25 mouse cellular contexts compared by ENCODE assay signal in genomic region chr9:103386573-103386972, GRCm38 (mm10). TPM values are rescaled to one million over a fixed set of nuclear protein-coding genes. Genes with fewer than 3 reads are reported as not detected.
DNase-seq lines count a peak whose midpoint lies in the region; ATAC-seq and TF ChIP-seq lines count a peak whose summit lies in the region.
"Had no signal": no experiment of that assay in that cellular context is flagged by ENCODE, and none has a peak within 500 bp of the region (broad histone marks: within the 10 kb centered on the region; RNA-seq: fewer than 3 reads in every experiment).

No protein-coding gene starts in this region.

- H3K27ac ChIP-seq in hindbrain, embryonic 12.5 days = 0 out of 2 replicates have a peak overlapping the region, but pooled peaks have one; percentile 23
- no peak overlapping the region for H3K27ac ChIP-seq in hindbrain, embryonic 16.5 days (ENCODE audit: low read depth, low read length)
- H3K27ac ChIP-seq in midbrain, embryonic 11.5 days (ENCODE audit: low read depth, low read length) = no peak overlapping the region
- H3K27ac ChIP-seq in midbrain, embryonic 16.5 days (ENCODE audit: low read length) = no peak overlapping the region
- peak overlapping the region; percentile 28; the same call in 1 of the 2 replicates for H3K27ac ChIP-seq in limb, embryonic 14.5 days (replicated peaks; ENCODE audit: low read depth, low read length)
- H3K27ac ChIP-seq: layer of hippocampus, adult 2 months; liver, embryonic 12.5 days; stomach, postnatal 0 days had no signal

- 36% methylated on average over 5 of the region's 5 CpGs for WGBS in hindbrain, embryonic 12.5 days
- 52% methylated on average over 5 of the region's 5 CpGs for WGBS in hindbrain, embryonic 16.5 days
- 66% methylated on average over 5 of the region's 5 CpGs for WGBS in midbrain, embryonic 11.5 days
- WGBS in midbrain, embryonic 16.5 days = 42% methylated on average over 5 of the region's 5 CpGs
- WGBS in limb, embryonic 14.5 days = 13% methylated on average over 5 of the region's 5 CpGs

- H3K4me2 ChIP-seq in hindbrain, embryonic 12.5 days (replicated peaks) = no peak overlapping the region
- H3K4me2 ChIP-seq in hindbrain, embryonic 16.5 days (ENCODE audit: low read length) = no peak overlapping the region
- no peak overlapping the region for H3K4me2 ChIP-seq in midbrain, embryonic 11.5 days
- no peak overlapping the region for H3K4me2 ChIP-seq in midbrain, embryonic 16.5 days (ENCODE audit: low read length)
- peak overlapping the region; percentile 4; the same call in 1 of the 2 replicates for H3K4me2 ChIP-seq in limb, embryonic 14.5 days (replicated peaks; ENCODE audit: low read depth, low read length, severe bottlenecking)
- H3K4me2 ChIP-seq: embryonic facial prominence, embryonic 13.5 days; liver, embryonic 12.5 days had no signal

- H3K9ac ChIP-seq in hindbrain, embryonic 12.5 days = no peak overlapping the region
- H3K9ac ChIP-seq in hindbrain, embryonic 16.5 days (ENCODE audit: low read depth, low read length) = no peak overlapping the region
- no peak overlapping the region for H3K9ac ChIP-seq in midbrain, embryonic 11.5 days (ENCODE audit: low read length)
- no peak overlapping the region for H3K9ac ChIP-seq in midbrain, embryonic 16.5 days (ENCODE audit: low read depth, low read length)
- H3K9ac ChIP-seq in limb, embryonic 14.5 days (ENCODE audit: low read depth, low read length, severe bottlenecking) = no peak overlapping the region
- H3K9ac ChIP-seq: embryonic facial prominence, embryonic 13.5 days; forebrain, postnatal 0 days; liver, embryonic 12.5 days had no signal

- peaks cover 7% of the 10 kb centered on the region for H3K4me1 ChIP-seq in hindbrain, embryonic 12.5 days
- H3K4me1 ChIP-seq in hindbrain, embryonic 16.5 days (ENCODE audit: control insufficient read depth, insufficient read depth, low read depth, low read length) = no peaks in the 10 kb centered on the region
- H3K4me1 ChIP-seq in midbrain, embryonic 11.5 days (ENCODE audit: control insufficient read depth, insufficient read depth, low read length) = peaks cover 3% of the 10 kb centered on the region
- H3K4me1 ChIP-seq in midbrain, embryonic 16.5 days (ENCODE audit: control insufficient read depth, insufficient read depth, low read length) = no peaks in the 10 kb centered on the region
- H3K4me1 ChIP-seq in limb, embryonic 14.5 days (ENCODE audit: control insufficient read depth, insufficient read depth, low read length) = peaks cover 12% of the 10 kb centered on the region
- H3K4me1 ChIP-seq: liver, embryonic 12.5 days had no signal

- H3K27me3 ChIP-seq in hindbrain, embryonic 12.5 days = no peaks in the 10 kb centered on the region
- no peaks in the 10 kb centered on the region for H3K27me3 ChIP-seq in hindbrain, embryonic 16.5 days (replicated peaks; ENCODE audit: control insufficient read depth, insufficient read depth, low read length)
- no peaks in the 10 kb centered on the region for H3K27me3 ChIP-seq in midbrain, embryonic 11.5 days (ENCODE audit: control insufficient read depth, insufficient read depth, low read length)
- H3K27me3 ChIP-seq in midbrain, embryonic 16.5 days (ENCODE audit: control insufficient read depth, insufficient read depth, low read depth, low read length) = no peaks in the 10 kb centered on the region
- no peaks in the 10 kb centered on the region for H3K27me3 ChIP-seq in limb, embryonic 14.5 days (ENCODE audit: control insufficient read depth, insufficient read depth, low read length)
- H3K27me3 ChIP-seq: embryonic facial prominence, embryonic 13.5 days; liver, embryonic 12.5 days had no signal

- H3K4me3 ChIP-seq in hindbrain, embryonic 12.5 days = no peak overlapping the region
- H3K4me3 ChIP-seq in hindbrain, embryonic 16.5 days (ENCODE audit: low read length) = no peak overlapping the region
- H3K4me3 ChIP-seq in midbrain, embryonic 11.5 days (ENCODE audit: low read depth, low read length) = no peak overlapping the region
- H3K4me3 ChIP-seq in midbrain, embryonic 16.5 days (ENCODE audit: low read depth, low read length) = no peak overlapping the region
- H3K4me3 ChIP-seq in limb, embryonic 14.5 days (replicated peaks; ENCODE audit: low read length) = no peak overlapping the region
- H3K4me3 ChIP-seq: embryonic facial prominence, embryonic 13.5 days; layer of hippocampus, adult 2 months; liver, embryonic 12.5 days had no signal

- peak; percentile 36 for DNase-seq in embryo, embryonic 10.5 days (ENCODE audit: low spot score)
- no peak for DNase-seq in embryo, embryonic 9.5 days (ENCODE audit: extremely low spot score)
- peak; percentile 73 for DNase-seq in midbrain, embryonic 11.5 days (ENCODE audit: low spot score, missing footprints)
- no peak for DNase-seq in limb, embryonic 14.5 days (ENCODE audit: low spot score)
- DNase-seq: adrenal gland, postnatal 14 days; cerebellum, adult 2 months; cerebellum, postnatal 36 days; forebrain, postnatal 0 days; gastrocnemius, postnatal 14 days; heart, postnatal 4 days; kidney, adult 18-20 months; kidney, postnatal 25 days; lung, adult 18-20 months; lung, postnatal 4 days; thymus, adult 2 months; thymus, postnatal 4 days had no signal

- ATAC-seq in hindbrain, embryonic 12.5 days (ENCODE audit: low FRiP score) = no peak
- ATAC-seq in hindbrain, embryonic 16.5 days = no peak
- ATAC-seq in midbrain, embryonic 11.5 days (ENCODE audit: low FRiP score) = no peak
- ATAC-seq in midbrain, embryonic 16.5 days = no peak
- ATAC-seq in limb, embryonic 14.5 days (ENCODE audit: low FRiP score, low read depth) = peak; percentile 60; the same call in 1 of the 2 replicates
- no peak for ATAC-seq in erythroblast, adult 5-6 weeks (replicated peaks; ENCODE audit: low FRiP score, poor library complexity, severe bottlenecking)
- ATAC-seq: forebrain, postnatal 0 days; inflammation-experienced regulatory T-cells, adult 6 months; liver, embryonic 12.5 days had no signal

- H3K9me3 ChIP-seq in hindbrain, embryonic 12.5 days (replicated peaks) = no peaks in the 10 kb centered on the region
- H3K9me3 ChIP-seq in hindbrain, embryonic 16.5 days (ENCODE audit: control insufficient read depth, low read length) = no peaks in the 10 kb centered on the region
- H3K9me3 ChIP-seq in midbrain, embryonic 11.5 days (ENCODE audit: control insufficient read depth, low read length) = no peaks in the 10 kb centered on the region
- no peaks in the 10 kb centered on the region for H3K9me3 ChIP-seq in midbrain, embryonic 16.5 days (replicated peaks; ENCODE audit: control insufficient read depth, low read length, poor library complexity, severe bottlenecking)
- no peaks in the 10 kb centered on the region for H3K9me3 ChIP-seq in limb, embryonic 14.5 days (ENCODE audit: control insufficient read depth, low read length)
- H3K9me3 ChIP-seq: embryonic facial prominence, embryonic 13.5 days; liver, embryonic 12.5 days had no signal

- TF ChIP-seq POLR2A in limb, embryonic 14.5 days (IDR thresholded peaks at IDR 0.05; ENCODE audit: borderline replicate concordance, extremely low read depth, insufficient read depth, insufficient read length) = no peak

- no peaks in the 10 kb centered on the region for H3K36me3 ChIP-seq in hindbrain, embryonic 12.5 days
- H3K36me3 ChIP-seq in hindbrain, embryonic 16.5 days (ENCODE audit: control insufficient read depth, insufficient read depth, low read length) = no peaks in the 10 kb centered on the region
- H3K36me3 ChIP-seq in midbrain, embryonic 11.5 days (ENCODE audit: control insufficient read depth, insufficient read depth, low read length) = no peaks in the 10 kb centered on the region
- H3K36me3 ChIP-seq in midbrain, embryonic 16.5 days (ENCODE audit: control insufficient read depth, insufficient read depth, low read length) = no peaks in the 10 kb centered on the region
- H3K36me3 ChIP-seq in limb, embryonic 14.5 days (ENCODE audit: control insufficient read depth, insufficient read depth, low read length) = no peaks in the 10 kb centered on the region
- H3K36me3 ChIP-seq: embryonic facial prominence, embryonic 13.5 days; liver, embryonic 12.5 days had no signal

RNA-seq across cellular contexts. Expression of gene Cdv3, which starts 20.9 kb away (rescaled TPM):
- 101 and 110 TPM in 2 replicates for polyA plus RNA-seq in hindbrain, embryonic 12.5 days (2016; fragmentation: Nextera tagmentation; extraction: Ambion mirVana)
- 78.5 and 91.0 TPM in 2 replicates for polyA plus RNA-seq in hindbrain, embryonic 16.5 days (2015; fragmentation: Nextera tagmentation; extraction: Ambion mirVana)
- polyA plus RNA-seq in midbrain, embryonic 11.5 days (2014; fragmentation: Nextera tagmentation; extraction: Ambion mirVana) = 139 and 144 TPM in 2 replicates
- polyA plus RNA-seq in midbrain, embryonic 16.5 days (2015; fragmentation: Nextera tagmentation; extraction: Ambion mirVana) = 87.9 and 89.0 TPM in 2 replicates
- 80.7 and 83.7 TPM in 2 replicates for polyA plus RNA-seq in limb, embryonic 14.5 days (2012; rRNA removed)
- polyA plus RNA-seq in limb, embryonic 14.5 days (2014; fragmentation: Nextera tagmentation; extraction: Ambion mirVana) = 89.0 and 90.2 TPM in 2 replicates
- total RNA-seq in erythroblast, adult 5-6 weeks (2015; ENCODE audit: low replicate concordance) = 22.7 and 28.2 TPM in 2 replicates
- 43.1 and 45.6 TPM in 2 replicates for total RNA-seq in erythroblast, adult 5-6 weeks (2017; ENCODE audit: low replicate concordance)

Comparison
In these comparisons a context has a peak if more than half of its experiments do, and no peak if none do; other contexts are left out.
1. DNase-seq: peak in embryo, embryonic 10.5 days (single experiment) and midbrain, embryonic 11.5 days (single experiment); none in embryo, embryonic 9.5 days (single experiment) and limb, embryonic 14.5 days (single experiment).
2. H3K27ac ChIP-seq: peak in hindbrain, embryonic 12.5 days (single experiment) and limb, embryonic 14.5 days (single experiment); none in hindbrain, embryonic 16.5 days (single experiment), midbrain, embryonic 11.5 days (single experiment) and midbrain, embryonic 16.5 days (single experiment).